Mouse (Mus musculus): ENCODE results near the gene Mpc2.

- no peak for TF ChIP-seq CTCF (IDR thresholded peaks at IDR 0.05; ENCODE audit: low read depth, low read length)
- TF ChIP-seq POLR2A (IDR thresholded peaks at IDR 0.05; ENCODE audit: insufficient read depth, low read length), result no peak
Measured at GRCm38 (mm10) chr1:165426254-165426653, 34.2 kb upstream of the Mpc2 start.
